Mouse (Mus musculus): ENCODE measurements around the gene Fv1. TPM values are rescaled to one million over a fixed set of nuclear protein-coding genes. Genes with fewer than 3 reads are reported as not detected.
"Not testable (repeated sequence)": the region's sequence is repeated elsewhere in the genome, so short reads cannot be mapped to it uniquely, and the experiment has no call there.

Gene Fv1
- 15.4 and 17.1 TPM in 2 replicates for polyA plus RNA-seq (2014; fragmentation: Nextera tagmentation; extraction: Ambion mirVana)

DNA sequence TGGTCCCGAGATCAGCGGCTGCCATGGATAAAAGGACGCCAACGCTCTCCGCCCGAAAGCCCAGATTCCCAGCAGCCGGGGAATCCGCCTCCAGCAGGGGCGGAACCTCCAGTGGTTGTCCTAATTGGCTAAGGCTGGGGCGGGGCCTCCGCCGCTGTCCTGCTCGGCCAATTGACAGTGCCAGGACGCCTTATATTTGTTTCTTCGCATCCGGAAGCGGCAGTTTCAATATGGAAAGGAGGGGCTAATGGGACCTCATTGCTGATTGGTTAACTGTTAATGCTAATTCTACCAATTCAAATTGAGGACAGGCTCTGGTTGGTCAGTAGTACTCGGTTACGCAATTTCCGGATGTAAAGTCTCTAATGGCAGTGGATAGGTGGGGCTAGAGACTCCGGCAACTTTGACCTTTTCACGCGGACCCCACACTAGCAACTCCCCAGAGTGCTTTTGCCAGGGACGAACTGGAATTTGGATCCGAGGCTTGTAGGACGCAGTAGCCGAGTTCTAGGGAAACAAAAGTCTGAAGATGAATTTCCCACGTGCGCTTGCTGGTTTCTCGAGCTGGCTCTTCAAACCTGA is at the start of gene Fv1, which contains the start of gene Miip:
Gene Fv1, plus strand, starts transcription at position 530 of the 582 bp plus-strand sequence.
Gene Miip, minus strand, starts transcription at position 367 of the 582 bp plus-strand sequence.
- no peaks in the 10 kb centered on the region for H3K9me3 ChIP-seq (ENCODE audit: control insufficient read depth, low read length)
- ATAC-seq (replicated peaks; ENCODE audit: low FRiP score) = peak; percentile 98
- no peaks in the 10 kb centered on the region for H3K27me3 ChIP-seq (ENCODE audit: control insufficient read depth, insufficient read depth, low read length)
- H3K36me3 ChIP-seq (ENCODE audit: control insufficient read depth, insufficient read depth, low read length) = peaks cover 13% of the 10 kb centered on the region; the same call in 1 of the 2 replicates
- peak within 1 kb of the TSS; percentile 44; the same call in 1 of the 2 replicates for H3K27ac ChIP-seq (ENCODE audit: low read depth, low read length)
- H3K4me3 ChIP-seq (ENCODE audit: low read depth, low read length) = peak within 1 kb of the TSS; percentile 83
- H3K9ac ChIP-seq (ENCODE audit: low read length) = peak within 1 kb of the TSS; percentile 81
- DNase-seq (ENCODE audit: low spot score) = peak; percentile 97
- H3K4me1 ChIP-seq (replicated peaks; ENCODE audit: control insufficient read depth, insufficient read depth, low read length) = peaks cover 6% of the 10 kb centered on the region
- under 1% methylated on average over 30 of the region's 30 CpGs for WGBS
- peak within 1 kb of the TSS; percentile 71 for H3K4me2 ChIP-seq (ENCODE audit: low read depth, low read length, severe bottlenecking)

DNA sequence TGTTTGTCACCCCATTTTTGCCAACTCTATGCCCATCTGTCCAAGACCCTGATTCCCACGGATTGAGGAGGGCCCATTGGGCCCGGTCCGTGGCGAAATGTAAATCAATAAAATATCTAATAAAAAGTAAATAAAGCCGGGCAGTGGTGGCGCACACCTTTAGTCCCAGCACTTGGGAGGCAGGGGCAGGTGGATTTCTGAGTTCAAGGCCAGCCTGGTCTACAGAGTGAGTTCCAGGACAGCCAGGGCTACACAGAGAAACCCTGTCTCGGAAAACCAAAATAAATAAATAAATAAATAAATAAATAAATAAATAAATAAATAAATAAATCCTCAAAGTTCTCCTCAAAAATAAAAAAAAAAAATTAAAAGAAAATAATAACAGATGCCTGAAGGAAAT is 49.1 kb upstream of the Fv1 start:
- not testable (repeated sequence) for DNase-seq (ENCODE audit: low spot score); H3K27ac ChIP-seq (ENCODE audit: low read depth, low read length); H3K4me3 ChIP-seq (ENCODE audit: low read depth, low read length); H3K4me1 ChIP-seq (replicated peaks; ENCODE audit: control insufficient read depth, insufficient read depth, low read length); H3K36me3 ChIP-seq (ENCODE audit: control insufficient read depth, insufficient read depth, low read length); H3K27me3 ChIP-seq (ENCODE audit: control insufficient read depth, insufficient read depth, low read length); ATAC-seq (replicated peaks; ENCODE audit: low FRiP score); H3K4me2 ChIP-seq (ENCODE audit: low read depth, low read length, severe bottlenecking); H3K9ac ChIP-seq (ENCODE audit: low read length)
- H3K9me3 ChIP-seq (ENCODE audit: control insufficient read depth, low read length) = peaks cover 14% of the 10 kb centered on the region; the same call in 1 of the 2 replicates
- WGBS = 85% methylated on average over 7 of the region's 7 CpGs

DNA sequence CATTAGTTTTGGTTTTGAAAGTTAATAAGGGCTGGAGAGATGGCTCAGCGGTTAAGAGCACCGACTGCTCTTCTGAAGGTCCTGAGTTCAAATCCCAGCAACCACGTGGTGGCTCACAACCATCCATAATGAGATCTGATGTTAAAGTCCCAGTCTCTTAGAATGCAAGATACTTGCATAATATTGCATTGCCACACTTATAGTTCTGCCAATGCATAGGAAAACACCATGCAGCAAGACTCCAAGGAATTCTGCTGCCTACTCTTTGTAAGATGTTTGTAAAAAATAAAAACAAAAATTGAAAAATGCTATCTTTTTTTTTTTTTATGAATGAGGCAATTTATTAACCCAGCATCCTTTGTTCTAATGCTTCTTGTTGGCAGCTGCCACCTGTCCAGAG is 47.4 kb upstream of the Fv1 start:
- not testable (repeated sequence) for ATAC-seq (replicated peaks; ENCODE audit: low FRiP score); H3K4me1 ChIP-seq (replicated peaks; ENCODE audit: control insufficient read depth, insufficient read depth, low read length); H3K9ac ChIP-seq (ENCODE audit: low read length); DNase-seq (ENCODE audit: low spot score); H3K4me2 ChIP-seq (ENCODE audit: low read depth, low read length, severe bottlenecking); H3K27me3 ChIP-seq (ENCODE audit: control insufficient read depth, insufficient read depth, low read length); H3K27ac ChIP-seq (ENCODE audit: low read depth, low read length); H3K4me3 ChIP-seq (ENCODE audit: low read depth, low read length)
- WGBS = 84% methylated on average over 3 of the region's 3 CpGs
- Histone ChIP-seq H3K9me3 (ENCODE audit: control insufficient read depth, low read length) (peaks cover 22% of the 10 kb centered on the region), H3K36me3 (ENCODE audit: control insufficient read depth, insufficient read depth, low read length) (peaks cover 16% of the 10 kb centered on the region)

DNA sequence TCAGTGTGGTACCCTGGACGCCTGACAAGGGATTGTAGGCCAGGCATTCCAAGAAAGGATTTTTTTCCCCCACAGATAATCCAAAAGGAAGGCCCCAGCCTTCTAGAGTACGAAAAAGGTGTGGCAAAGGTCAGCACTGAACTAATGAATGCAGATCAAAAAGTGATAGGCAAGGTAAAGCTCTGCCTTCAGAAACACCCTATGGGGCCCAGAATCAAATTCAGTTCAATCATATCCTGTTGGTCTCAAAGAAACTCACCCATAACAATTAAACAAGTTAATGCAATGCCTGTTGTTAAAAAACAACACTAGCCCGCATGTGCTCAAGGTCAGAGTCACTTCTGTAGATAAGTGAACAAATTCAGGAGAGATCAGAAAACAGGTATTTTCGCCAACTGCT is 44.4 kb upstream of the Fv1 start:
- Histone ChIP-seq H3K9me3 (ENCODE audit: control insufficient read depth, low read length) (peaks cover 26% of the 10 kb centered on the region), H3K36me3 (ENCODE audit: control insufficient read depth, insufficient read depth, low read length) (peaks cover 35% of the 10 kb centered on the region), H3K4me2 (ENCODE audit: low read depth, low read length, severe bottlenecking) (no peak overlapping the region), H3K27me3 (ENCODE audit: control insufficient read depth, insufficient read depth, low read length) (no peaks in the 10 kb centered on the region), H3K27ac (ENCODE audit: low read depth, low read length) (no peak overlapping the region), H3K9ac (ENCODE audit: low read length) (no peak overlapping the region), H3K4me1 (replicated peaks; ENCODE audit: control insufficient read depth, insufficient read depth, low read length) (no peaks in the 10 kb centered on the region), H3K4me3 (ENCODE audit: low read depth, low read length) (no peak overlapping the region)
- ATAC-seq (replicated peaks; ENCODE audit: low FRiP score) (no peak), DNase-seq (ENCODE audit: low spot score) (no peak)
- WGBS = 92% methylated on average over 4 of the region's 4 CpGs

DNA sequence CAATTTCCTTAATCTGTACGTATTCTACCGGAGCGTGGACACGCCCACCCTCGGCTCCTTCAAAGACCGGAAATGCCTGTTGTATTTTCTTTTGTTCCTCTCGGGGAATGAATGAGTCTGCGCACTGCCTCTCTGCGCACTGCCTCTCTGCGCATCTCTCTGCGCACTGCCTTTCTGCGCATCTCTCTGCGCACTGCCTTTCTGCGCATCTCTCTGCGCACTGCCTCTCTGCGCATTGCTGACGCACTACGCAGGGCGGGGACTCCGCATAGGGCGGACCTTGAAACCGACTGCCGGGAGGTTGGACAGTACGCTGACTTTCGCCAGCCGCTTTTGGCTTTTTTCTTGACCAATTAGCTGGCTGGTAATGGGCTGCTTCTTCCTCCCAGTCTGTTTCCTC is 29.5 kb upstream of the Fv1 start:
- DNase-seq (ENCODE audit: low spot score); H3K27me3 ChIP-seq (ENCODE audit: control insufficient read depth, insufficient read depth, low read length); H3K4me1 ChIP-seq (replicated peaks; ENCODE audit: control insufficient read depth, insufficient read depth, low read length); H3K27ac ChIP-seq (ENCODE audit: low read depth, low read length); ATAC-seq (replicated peaks; ENCODE audit: low FRiP score); H3K9ac ChIP-seq (ENCODE audit: low read length); H3K4me2 ChIP-seq (ENCODE audit: low read depth, low read length, severe bottlenecking); H3K4me3 ChIP-seq (ENCODE audit: low read depth, low read length); H3K36me3 ChIP-seq (ENCODE audit: control insufficient read depth, insufficient read depth, low read length); H3K9me3 ChIP-seq (ENCODE audit: control insufficient read depth, low read length): not testable (repeated sequence)
- WGBS = 99% methylated on average over 8 of the region's 26 CpGs

DNA sequence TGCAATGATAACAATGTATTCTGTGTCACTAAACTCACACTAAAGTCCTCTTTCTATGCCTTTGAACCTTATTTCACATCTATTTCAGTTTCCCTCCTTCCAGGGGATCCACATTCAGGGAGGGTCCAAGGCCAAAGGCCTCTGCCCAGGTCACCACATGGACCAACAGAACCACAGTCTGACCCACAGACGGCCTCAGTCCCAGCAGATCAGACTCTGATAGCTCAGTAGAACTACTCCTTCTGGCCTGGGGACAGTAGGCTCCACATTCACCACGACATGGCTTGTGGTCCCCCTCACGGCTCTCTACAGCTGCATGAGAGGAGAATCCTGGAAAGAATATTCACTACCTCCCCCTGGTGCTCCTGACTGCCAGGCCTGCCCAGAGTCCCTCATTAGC is 25.9 kb upstream of the Fv1 start:
- H3K27ac ChIP-seq (ENCODE audit: low read depth, low read length) = no peak overlapping the region
- no peaks in the 10 kb centered on the region for H3K27me3 ChIP-seq (ENCODE audit: control insufficient read depth, insufficient read depth, low read length)
- no peak overlapping the region for H3K4me2 ChIP-seq (ENCODE audit: low read depth, low read length, severe bottlenecking)
- H3K4me1 ChIP-seq (replicated peaks; ENCODE audit: control insufficient read depth, insufficient read depth, low read length) = no peaks in the 10 kb centered on the region
- ATAC-seq (replicated peaks; ENCODE audit: low FRiP score) (no peak), DNase-seq (ENCODE audit: low spot score) (no peak)
- no peak overlapping the region for H3K4me3 ChIP-seq (ENCODE audit: low read depth, low read length)
- H3K9ac ChIP-seq (ENCODE audit: low read length) = no peak overlapping the region
- WGBS = 91% methylated on average over 3 of the region's 3 CpGs
- no peaks in the 10 kb centered on the region; the same call in 1 of the 2 replicates for H3K36me3 ChIP-seq (ENCODE audit: control insufficient read depth, insufficient read depth, low read length)
- H3K9me3 ChIP-seq (ENCODE audit: control insufficient read depth, low read length) = peaks cover 6% of the 10 kb centered on the region; the same call in 1 of the 2 replicates

DNA sequence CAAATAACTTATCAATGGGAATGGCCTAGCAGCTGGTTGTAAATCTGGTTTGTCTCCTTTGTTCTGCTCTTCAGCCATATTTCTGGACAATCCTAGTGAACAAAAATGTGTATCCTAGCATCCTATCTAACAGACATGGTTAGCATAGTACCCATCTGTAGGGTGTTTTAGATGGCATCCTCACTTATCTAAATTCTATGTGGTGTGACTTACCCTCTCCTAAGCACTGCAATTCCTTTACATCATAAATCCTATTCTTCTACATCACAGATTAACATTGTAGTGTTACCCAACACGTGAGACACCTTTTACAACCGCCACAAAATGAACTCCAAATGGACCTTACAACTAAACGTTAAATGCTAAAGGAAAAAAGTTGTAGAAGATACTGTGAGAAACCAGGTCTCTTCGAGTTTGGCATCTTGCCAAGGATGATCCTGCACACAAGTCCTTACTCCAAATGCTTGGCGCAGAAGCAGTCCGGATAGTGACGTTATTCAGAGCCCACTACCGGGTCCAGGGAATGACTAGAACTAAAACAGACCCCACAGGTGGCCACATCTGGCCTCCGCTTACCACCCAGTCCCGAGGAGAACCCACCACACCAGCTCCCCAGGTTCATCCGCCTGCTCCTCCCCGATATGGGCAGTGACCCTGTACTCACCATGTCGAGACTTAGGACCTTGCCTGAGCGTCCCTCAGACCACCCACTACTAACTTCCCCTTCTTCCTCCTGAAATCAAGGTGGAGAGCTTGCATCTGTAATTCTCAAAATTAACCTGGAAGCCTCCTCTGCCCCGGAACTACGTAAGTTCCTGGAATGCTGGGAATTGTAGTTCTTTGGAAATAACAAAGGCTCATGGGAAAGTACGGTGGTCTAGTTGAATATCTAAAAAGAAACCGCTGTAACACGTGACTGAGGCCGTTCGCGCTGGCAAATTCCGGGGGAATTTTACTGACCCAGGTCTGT is 20.9 kb upstream of the Fv1 start, which contains the start of gene Zfp933:
Gene Zfp933, minus strand, starts transcription at position 753 of the 970 bp plus-strand sequence.
- no peaks in the 10 kb centered on the region for H3K27me3 ChIP-seq (ENCODE audit: control insufficient read depth, insufficient read depth, low read length)
- no peaks in the 10 kb centered on the region; the same call in 1 of the 2 replicates for H3K9me3 ChIP-seq (ENCODE audit: control insufficient read depth, low read length)
- peak; percentile 66 for DNase-seq (ENCODE audit: low spot score)
- peak within 1 kb of the TSS; percentile 75 for H3K4me3 ChIP-seq (ENCODE audit: low read depth, low read length)
- no peaks in the 10 kb centered on the region; the same call in 1 of the 2 replicates for H3K36me3 ChIP-seq (ENCODE audit: control insufficient read depth, insufficient read depth, low read length)
- peak within 1 kb of the TSS; percentile 64 for H3K9ac ChIP-seq (ENCODE audit: low read length)
- 3% methylated on average over 23 of the region's 23 CpGs for WGBS
- H3K27ac ChIP-seq (ENCODE audit: low read depth, low read length) = no peak within 1 kb of the TSS
- H3K4me1 ChIP-seq (replicated peaks; ENCODE audit: control insufficient read depth, insufficient read depth, low read length) = 0 out of 2 replicates have a peak, but pooled peaks cover 2% of the 10 kb centered on the region
- peak within 1 kb of the TSS; percentile 61 for H3K4me2 ChIP-seq (ENCODE audit: low read depth, low read length, severe bottlenecking)
- ATAC-seq (replicated peaks; ENCODE audit: low FRiP score) = peak; percentile 90

DNA sequence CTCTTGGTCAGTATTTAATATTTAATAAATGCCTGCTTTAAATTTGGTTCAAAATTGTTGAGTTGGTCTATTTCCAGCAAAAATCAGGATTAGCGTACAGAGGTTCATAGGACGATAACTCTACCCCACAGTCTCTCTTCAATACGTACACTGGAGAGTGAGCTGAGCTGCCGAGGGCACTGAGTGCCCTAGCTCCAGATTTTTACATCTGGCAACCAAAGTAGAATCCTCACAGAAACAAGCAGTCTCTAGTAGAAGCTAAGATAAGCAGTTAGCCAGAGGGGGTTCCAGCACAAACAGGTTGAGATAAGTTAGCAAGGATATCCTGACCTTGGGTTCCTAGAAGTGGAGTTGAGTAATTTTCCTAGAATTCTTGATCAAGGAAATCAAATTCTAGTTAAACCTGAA is 20.2 kb upstream of the Fv1 start:
- peak; percentile 78 for ATAC-seq (replicated peaks; ENCODE audit: low FRiP score)
- WGBS = 10% methylated on average over 4 of the region's 4 CpGs
- H3K9ac ChIP-seq (ENCODE audit: low read length) = peak overlapping the region; percentile 64
- H3K27me3 ChIP-seq (ENCODE audit: control insufficient read depth, insufficient read depth, low read length) = no peaks in the 10 kb centered on the region
- no peaks in the 10 kb centered on the region; the same call in 1 of the 2 replicates for H3K36me3 ChIP-seq (ENCODE audit: control insufficient read depth, insufficient read depth, low read length)
- H3K9me3 ChIP-seq (ENCODE audit: control insufficient read depth, low read length) = no peaks in the 10 kb centered on the region; the same call in 1 of the 2 replicates
- no peak overlapping the region for H3K27ac ChIP-seq (ENCODE audit: low read depth, low read length)
- H3K4me1 ChIP-seq (replicated peaks; ENCODE audit: control insufficient read depth, insufficient read depth, low read length) = 0 out of 2 replicates have a peak, but pooled peaks cover 2% of the 10 kb centered on the region
- no peak for DNase-seq (ENCODE audit: low spot score)
- H3K4me3 ChIP-seq (ENCODE audit: low read depth, low read length) = peak overlapping the region; percentile 75
- H3K4me2 ChIP-seq (ENCODE audit: low read depth, low read length, severe bottlenecking) = peak overlapping the region; percentile 61

All from forebrain, embryonic 11.5 days (tissue).